Mouse (Mus musculus): ENCODE data around the gene Spo11. TPM values are rescaled to one million over a fixed set of nuclear protein-coding genes. Genes with fewer than 3 reads are reported as not detected.

Spo11 gene
- total RNA-seq, 1 experiment: 0.13 TPM

DNA sequence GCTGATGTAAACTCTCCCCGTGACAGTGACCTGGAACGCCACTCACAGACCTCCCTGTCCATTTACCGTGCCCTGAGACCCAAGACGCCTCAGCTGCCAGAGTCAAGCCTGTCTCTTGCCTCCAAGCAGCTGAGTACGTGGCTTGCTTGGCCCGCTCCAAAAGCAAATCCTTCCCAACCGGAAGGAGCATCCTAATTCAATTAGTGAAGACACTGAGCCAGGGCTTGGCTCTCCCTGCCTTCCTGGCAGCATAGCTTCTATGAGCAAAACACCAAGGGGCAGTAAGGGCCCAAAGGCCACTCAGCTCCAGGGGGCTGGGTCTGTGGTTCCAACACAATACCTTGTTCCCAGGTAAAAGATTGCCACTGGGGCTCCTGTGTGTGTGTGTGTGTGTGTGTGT lies 2.8 kb upstream of the Spo11 start:
- Histone ChIP-seq H3K4me3 (ENCODE audit: insufficient read depth in 1 of 2, low read depth in 1 of 2, low read length in 2 of 2, poor library complexity in 1 of 2, severe bottlenecking in 1 of 2) (no peak overlapping the region), H3K9ac (ENCODE audit: insufficient read depth, low read depth, low read length, poor library complexity, severe bottlenecking) (no peak overlapping the region), H3K27ac (ENCODE audit: insufficient read depth, low read depth, low read length, poor library complexity, severe bottlenecking) (no peak overlapping the region), H3K36me3 (ENCODE audit: control insufficient read depth, insufficient read depth, low read length, poor library complexity, severe bottlenecking) (no peaks in the 10 kb centered on the region), H3K9me3 (ENCODE audit: control insufficient read depth, insufficient read depth, low read depth, low read length) (no peaks in the 10 kb centered on the region), H3K4me1 (ENCODE audit: control insufficient read depth in 2 of 2, insufficient read depth in 2 of 2, low read length in 2 of 2, poor library complexity in 1 of 2) (peaks cover 0 to 7% of the 10 kb centered on the region in 2 experiments; a peak in 1 of 4 replicates)
- in situ Hi-C loops (cut with MboI; ENCODE audit: low sequenced_read_pairs in 2 of 2, unreplicated experiment in 2 of 2): no loop called here
- TF ChIP-seq CHD2 (IDR thresholded peaks at IDR 0.05; ENCODE audit: low read depth, low read length) (no peak), MAFK (IDR thresholded peaks at IDR 0.05; ENCODE audit: insufficient read depth, low read depth, low read length) (no peak), ZNF384 (IDR thresholded peaks at IDR 0.05; ENCODE audit: low read depth, low read length) (no peak), ZC3H11A (IDR thresholded peaks at IDR 0.05; ENCODE audit: borderline replicate concordance, low read depth, low read length) (no peak), HCFC1 (IDR thresholded peaks at IDR 0.05; ENCODE audit: borderline replicate concordance, insufficient read depth, low read length) (no peak)
- DNase-seq (ENCODE audit: low read depth, low spot score): no peak

DNA sequence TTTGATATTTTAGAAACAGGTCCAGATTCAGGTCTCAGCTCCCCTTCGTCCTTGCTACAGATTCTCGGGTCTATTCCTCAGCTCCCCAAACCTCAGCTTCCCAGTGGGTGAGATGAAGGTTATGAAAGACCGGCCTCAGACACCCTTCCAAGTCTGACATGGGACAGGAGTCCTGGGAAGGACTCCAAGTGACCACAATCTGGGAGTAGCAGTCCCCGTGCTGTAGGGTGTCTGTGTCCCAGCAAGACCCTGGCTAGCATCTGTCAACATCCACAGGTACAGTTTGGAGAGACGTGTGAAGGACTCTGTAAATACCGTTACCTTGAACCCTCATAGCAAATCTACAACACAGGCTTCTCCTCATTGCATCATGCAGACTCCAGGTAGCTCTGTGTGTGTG lies 2.3 kb upstream of the Spo11 start:
- in situ Hi-C loops (cut with MboI; ENCODE audit: low sequenced_read_pairs in 2 of 2, unreplicated experiment in 2 of 2): no loop called here
- DNase-seq (ENCODE audit: low read depth, low spot score): no peak
- TF ChIP-seq MAFK (IDR thresholded peaks at IDR 0.05; ENCODE audit: insufficient read depth, low read depth, low read length): no peak
- TF ChIP-seq ZC3H11A (IDR thresholded peaks at IDR 0.05; ENCODE audit: borderline replicate concordance, low read depth, low read length): no peak
- no peak for TF ChIP-seq CHD2 (IDR thresholded peaks at IDR 0.05; ENCODE audit: low read depth, low read length)
- no peak for TF ChIP-seq HCFC1 (IDR thresholded peaks at IDR 0.05; ENCODE audit: borderline replicate concordance, insufficient read depth, low read length)
- no peak for TF ChIP-seq ZNF384 (IDR thresholded peaks at IDR 0.05; ENCODE audit: low read depth, low read length)
- Histone ChIP-seq H3K27ac (ENCODE audit: insufficient read depth, low read depth, low read length, poor library complexity, severe bottlenecking) (no peak overlapping the region), H3K9ac (ENCODE audit: insufficient read depth, low read depth, low read length, poor library complexity, severe bottlenecking) (no peak overlapping the region), H3K9me3 (ENCODE audit: control insufficient read depth, insufficient read depth, low read depth, low read length) (no peaks in the 10 kb centered on the region), H3K4me1 (ENCODE audit: control insufficient read depth in 2 of 2, insufficient read depth in 2 of 2, low read length in 2 of 2, poor library complexity in 1 of 2) (peaks cover 0 to 7% of the 10 kb centered on the region in 2 experiments; a peak in 1 of 4 replicates), H3K4me3 (ENCODE audit: insufficient read depth in 1 of 2, low read depth in 1 of 2, low read length in 2 of 2, poor library complexity in 1 of 2, severe bottlenecking in 1 of 2) (no peak overlapping the region), H3K36me3 (ENCODE audit: control insufficient read depth, insufficient read depth, low read length, poor library complexity, severe bottlenecking) (no peaks in the 10 kb centered on the region)

DNA sequence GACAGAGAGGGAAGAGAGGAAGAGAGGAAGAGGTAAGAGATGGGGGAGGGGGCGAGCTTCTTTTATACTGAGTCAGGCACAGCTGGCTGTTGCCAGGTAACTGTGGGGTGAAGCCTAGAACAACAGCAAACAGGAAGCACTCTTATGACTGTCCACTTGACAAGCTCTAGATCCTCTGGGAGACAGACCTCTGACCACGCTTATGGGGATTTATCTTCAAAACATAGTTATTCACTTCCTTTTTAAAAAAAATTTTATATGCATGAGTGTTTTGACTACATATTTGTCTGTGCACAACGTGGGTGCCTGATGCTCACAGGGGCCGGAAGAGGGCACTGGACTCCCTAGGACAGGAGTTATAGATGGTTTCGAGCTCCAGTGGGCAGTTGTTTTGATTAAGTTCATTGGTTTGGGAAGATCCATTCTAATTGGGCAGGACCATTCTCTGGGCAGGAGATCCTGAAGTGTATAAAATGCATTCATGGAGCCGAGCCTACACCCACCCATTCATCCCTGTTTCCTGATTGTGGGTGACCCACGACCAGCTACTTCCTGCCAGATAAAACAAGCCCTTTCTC lies 750 bp upstream of the Spo11 start:
- H3K27ac ChIP-seq (ENCODE audit: insufficient read depth, low read depth, low read length, poor library complexity, severe bottlenecking): no peak overlapping the region
- no peaks in the 10 kb centered on the region for H3K9me3 ChIP-seq (ENCODE audit: control insufficient read depth, insufficient read depth, low read depth, low read length)
- no peak for TF ChIP-seq ZNF384 (IDR thresholded peaks at IDR 0.05; ENCODE audit: low read depth, low read length)
- no peak for TF ChIP-seq MAFK (IDR thresholded peaks at IDR 0.05; ENCODE audit: insufficient read depth, low read depth, low read length)
- TF ChIP-seq HCFC1 (IDR thresholded peaks at IDR 0.05; ENCODE audit: borderline replicate concordance, insufficient read depth, low read length): no peak
- TF ChIP-seq ZC3H11A (IDR thresholded peaks at IDR 0.05; ENCODE audit: borderline replicate concordance, low read depth, low read length): no peak
- TF ChIP-seq CHD2 (IDR thresholded peaks at IDR 0.05; ENCODE audit: low read depth, low read length): no peak
- no peaks in the 10 kb centered on the region for H3K36me3 ChIP-seq (ENCODE audit: control insufficient read depth, insufficient read depth, low read length, poor library complexity, severe bottlenecking)
- DNase-seq (ENCODE audit: low read depth, low spot score): no peak
- no peak overlapping the region for H3K4me3 ChIP-seq (ENCODE audit: insufficient read depth in 1 of 2, low read depth in 1 of 2, low read length in 2 of 2, poor library complexity in 1 of 2, severe bottlenecking in 1 of 2)
- in situ Hi-C loops (cut with MboI; ENCODE audit: low sequenced_read_pairs in 2 of 2, unreplicated experiment in 2 of 2): no loop called here
- no peak overlapping the region for H3K9ac ChIP-seq (ENCODE audit: insufficient read depth, low read depth, low read length, poor library complexity, severe bottlenecking)
- peaks cover 0 to 7% of the 10 kb centered on the region in 2 experiments; a peak in 1 of 4 replicates for H3K4me1 ChIP-seq (ENCODE audit: control insufficient read depth in 2 of 2, insufficient read depth in 2 of 2, low read length in 2 of 2, poor library complexity in 1 of 2)

DNA sequence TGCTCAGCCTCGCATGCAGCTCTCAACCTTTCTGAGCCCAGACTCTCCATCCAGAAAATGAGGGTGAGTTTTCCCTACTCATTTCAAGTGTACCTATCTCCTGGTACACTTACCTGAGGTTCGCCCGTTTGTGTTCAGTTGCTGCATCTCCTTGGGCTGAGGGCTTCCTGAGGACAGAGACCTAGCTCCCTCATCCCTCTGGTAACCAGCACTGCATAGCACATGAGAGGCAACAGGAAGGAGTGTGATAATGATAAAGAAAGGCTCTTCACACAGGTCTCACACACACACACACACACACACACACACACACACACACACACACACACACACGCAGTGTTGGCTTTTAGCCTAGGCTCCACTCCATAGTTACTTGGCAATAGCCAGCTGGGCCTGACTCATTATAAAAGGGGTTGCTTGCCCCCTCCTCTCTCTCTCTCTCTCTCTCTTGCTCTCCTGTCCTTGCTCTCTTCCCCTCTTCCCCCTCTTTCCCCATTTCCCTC lies 682 bp downstream of the Spo11 start:
- H3K4me1 ChIP-seq (ENCODE audit: control insufficient read depth in 2 of 2, insufficient read depth in 2 of 2, low read length in 2 of 2, poor library complexity in 1 of 2): peaks cover 0 to 7% of the 10 kb centered on the region in 2 experiments; a peak in 1 of 4 replicates
- no peak overlapping the region for H3K9ac ChIP-seq (ENCODE audit: insufficient read depth, low read depth, low read length, poor library complexity, severe bottlenecking)
- no peaks in the 10 kb centered on the region for H3K9me3 ChIP-seq (ENCODE audit: control insufficient read depth, insufficient read depth, low read depth, low read length)
- H3K4me3 ChIP-seq (ENCODE audit: insufficient read depth in 1 of 2, low read depth in 1 of 2, low read length in 2 of 2, poor library complexity in 1 of 2, severe bottlenecking in 1 of 2): no peak overlapping the region
- H3K36me3 ChIP-seq (ENCODE audit: control insufficient read depth, insufficient read depth, low read length, poor library complexity, severe bottlenecking): no peaks in the 10 kb centered on the region
- no peak for TF ChIP-seq CHD2 (IDR thresholded peaks at IDR 0.05; ENCODE audit: low read depth, low read length)
- no peak for TF ChIP-seq HCFC1 (IDR thresholded peaks at IDR 0.05; ENCODE audit: borderline replicate concordance, insufficient read depth, low read length)
- TF ChIP-seq ZC3H11A (IDR thresholded peaks at IDR 0.05; ENCODE audit: borderline replicate concordance, low read depth, low read length): no peak
- no peak for TF ChIP-seq MAFK (IDR thresholded peaks at IDR 0.05; ENCODE audit: insufficient read depth, low read depth, low read length)
- no peak for TF ChIP-seq ZNF384 (IDR thresholded peaks at IDR 0.05; ENCODE audit: low read depth, low read length)
- DNase-seq (ENCODE audit: low read depth, low spot score): no peak
- no peak overlapping the region for H3K27ac ChIP-seq (ENCODE audit: insufficient read depth, low read depth, low read length, poor library complexity, severe bottlenecking)
- in situ Hi-C loops (cut with MboI; ENCODE audit: low sequenced_read_pairs in 2 of 2, unreplicated experiment in 2 of 2): no loop called here
